Mouse (Mus musculus) MN1 (cell line): Measurements from ENCODE around the gene Slc7a11.
"Not testable (repeated sequence)": the region's sequence is repeated elsewhere in the genome, so short reads cannot be mapped to it uniquely, and the experiment has no call there.

Experiments
- DNase-seq: peaks from one replicate; pipeline ENCODE4 v3.0.0-alpha.2; 2016; ENCODE audit warnings: low spot score

Slc7a11 gene

DNA sequence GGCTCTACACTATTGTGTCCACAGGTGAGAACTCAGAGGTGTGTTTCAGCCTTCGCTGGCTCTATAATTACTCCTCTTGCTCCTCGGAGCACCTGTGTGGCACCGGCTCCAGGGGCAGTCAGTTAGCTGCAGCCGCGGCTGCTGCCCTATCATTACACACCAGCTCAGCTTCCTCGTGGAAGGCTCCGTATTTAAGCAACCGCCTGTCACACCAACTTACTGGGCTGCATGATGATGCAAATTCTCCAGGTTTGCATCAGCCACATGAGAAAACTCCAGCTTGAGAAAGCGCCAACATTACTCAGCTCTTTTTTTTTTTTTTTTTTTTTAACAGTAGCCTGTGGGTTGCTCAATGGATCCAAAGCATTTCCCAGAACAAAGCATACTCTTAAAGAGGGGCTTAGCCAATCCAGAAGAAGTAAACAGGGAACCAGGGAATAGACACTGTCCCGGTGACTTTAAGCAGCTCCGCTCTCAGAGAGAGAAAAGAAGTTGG, at the start of gene Slc7a11:
Gene Slc7a11, minus strand, starts transcription at position 194 of the 496 bp plus-strand sequence.
- DNase-seq: peak; percentile 88

DNA sequence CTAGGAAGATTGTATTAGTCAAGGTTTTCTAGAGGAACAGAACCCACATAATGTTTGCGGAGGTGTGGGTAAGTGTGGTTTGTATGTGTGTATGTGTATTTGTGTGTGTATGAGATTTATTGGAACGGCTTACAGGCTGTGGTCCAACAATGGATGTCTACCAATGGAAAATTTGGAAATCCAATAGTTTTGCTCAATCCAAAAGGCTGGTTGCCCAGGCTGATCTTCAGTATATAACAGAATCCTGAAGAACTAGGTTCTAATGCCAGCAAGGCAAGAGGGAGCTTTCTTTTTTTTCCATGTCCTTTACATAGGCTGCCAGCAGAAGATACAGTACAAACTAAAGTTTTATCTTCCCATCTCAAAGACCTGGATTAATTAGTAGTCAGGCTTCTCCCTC, 48.3 kb upstream of the Slc7a11 start:
- no peak for DNase-seq

DNA sequence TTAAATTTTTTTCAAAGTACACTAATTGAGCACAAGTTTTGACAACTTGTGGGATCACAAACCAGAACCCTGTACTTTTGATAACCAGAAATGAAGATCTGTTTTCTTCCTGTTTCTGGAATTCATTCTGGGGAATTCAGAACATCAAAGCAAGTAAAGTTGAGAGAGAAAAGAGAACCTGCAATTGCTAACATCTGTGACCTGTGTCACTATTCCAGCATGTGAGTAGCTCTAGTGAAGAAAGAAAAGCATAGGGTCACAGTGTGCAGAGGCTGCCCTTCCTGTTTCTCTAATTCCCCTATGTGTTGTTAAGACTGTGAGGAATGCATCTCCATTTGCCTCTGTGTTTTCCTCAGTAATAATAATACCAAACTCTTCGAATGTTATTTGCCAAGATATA, 40.7 kb upstream of the Slc7a11 start:
- no peak for DNase-seq

DNA sequence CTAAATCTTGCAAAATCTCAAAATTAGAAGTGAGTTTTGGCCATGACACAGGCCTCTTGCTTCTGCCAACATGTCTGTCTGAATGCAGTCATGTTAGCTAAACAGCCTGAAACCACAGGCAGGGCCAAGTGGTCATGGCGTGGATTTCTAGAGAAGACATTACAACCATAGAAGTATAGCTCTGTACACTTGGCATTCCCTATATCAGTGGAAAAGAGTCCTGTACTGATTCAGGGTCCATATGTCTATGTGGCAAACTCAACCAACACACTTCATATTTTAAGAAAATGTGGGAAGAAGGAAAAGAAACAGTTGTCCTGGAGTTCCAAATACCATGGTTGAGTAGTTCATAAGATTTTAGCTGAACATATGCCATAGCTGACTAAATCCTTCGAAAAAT, 18.8 kb upstream of the Slc7a11 start:
- no peak for DNase-seq

DNA sequence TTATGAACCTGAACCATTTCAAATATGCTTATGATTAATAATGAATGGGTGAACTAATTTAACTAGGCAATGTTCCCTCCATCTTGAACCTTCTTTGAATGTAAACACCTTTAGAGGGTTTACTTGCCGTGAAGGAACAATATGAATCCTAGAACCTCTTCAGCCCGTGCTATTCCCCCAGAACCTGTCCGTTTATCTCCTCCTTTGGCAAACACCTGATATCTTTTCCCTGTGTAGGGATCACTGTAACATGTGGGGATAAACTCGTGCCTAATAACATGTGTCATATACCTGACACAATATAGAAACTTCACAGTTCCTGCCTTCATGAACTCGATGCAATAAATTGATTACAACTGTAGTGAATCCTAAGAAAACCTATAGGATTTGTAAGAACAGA, 13.7 kb upstream of the Slc7a11 start:
- DNase-seq: no peak

DNA sequence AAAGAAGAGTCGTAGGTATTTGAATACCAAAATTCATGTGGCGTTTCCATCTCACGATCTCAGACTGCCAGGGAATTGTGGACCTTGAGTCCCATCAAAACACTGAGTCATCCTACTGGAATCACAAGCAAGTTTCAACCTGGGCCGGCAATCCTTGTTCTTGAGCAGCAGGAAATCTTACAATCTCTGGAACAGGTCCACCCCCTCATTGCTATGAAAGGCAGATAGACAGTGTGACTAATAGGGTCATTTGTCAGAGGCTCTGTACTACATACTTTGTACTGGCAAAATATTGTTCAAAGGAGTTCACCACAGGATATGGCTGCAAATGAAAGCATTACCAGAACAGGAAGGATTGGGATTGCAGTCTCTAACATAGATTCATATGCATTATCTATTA, 13.2 kb upstream of the Slc7a11 start:
- peak; percentile 37 for DNase-seq

DNA sequence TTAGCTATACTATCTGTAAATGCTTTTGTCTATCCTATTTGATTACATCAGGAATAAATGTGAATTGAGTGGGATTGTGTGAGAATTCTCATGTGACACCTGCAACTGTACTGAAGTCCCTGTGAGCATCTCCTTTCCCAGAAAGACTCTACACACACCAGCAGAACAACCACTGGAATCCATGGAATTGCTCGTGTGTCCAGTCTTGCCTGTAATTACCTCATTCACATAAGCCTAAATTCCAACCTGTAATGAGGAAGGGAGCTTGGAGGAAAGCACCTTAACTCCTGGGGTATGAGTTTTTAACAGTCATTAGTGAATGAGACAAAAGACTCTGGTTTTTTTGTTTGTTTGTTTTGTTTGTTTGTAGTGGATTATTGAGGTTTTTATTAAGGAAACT, 12.6 kb upstream of the Slc7a11 start:
- no peak for DNase-seq

DNA sequence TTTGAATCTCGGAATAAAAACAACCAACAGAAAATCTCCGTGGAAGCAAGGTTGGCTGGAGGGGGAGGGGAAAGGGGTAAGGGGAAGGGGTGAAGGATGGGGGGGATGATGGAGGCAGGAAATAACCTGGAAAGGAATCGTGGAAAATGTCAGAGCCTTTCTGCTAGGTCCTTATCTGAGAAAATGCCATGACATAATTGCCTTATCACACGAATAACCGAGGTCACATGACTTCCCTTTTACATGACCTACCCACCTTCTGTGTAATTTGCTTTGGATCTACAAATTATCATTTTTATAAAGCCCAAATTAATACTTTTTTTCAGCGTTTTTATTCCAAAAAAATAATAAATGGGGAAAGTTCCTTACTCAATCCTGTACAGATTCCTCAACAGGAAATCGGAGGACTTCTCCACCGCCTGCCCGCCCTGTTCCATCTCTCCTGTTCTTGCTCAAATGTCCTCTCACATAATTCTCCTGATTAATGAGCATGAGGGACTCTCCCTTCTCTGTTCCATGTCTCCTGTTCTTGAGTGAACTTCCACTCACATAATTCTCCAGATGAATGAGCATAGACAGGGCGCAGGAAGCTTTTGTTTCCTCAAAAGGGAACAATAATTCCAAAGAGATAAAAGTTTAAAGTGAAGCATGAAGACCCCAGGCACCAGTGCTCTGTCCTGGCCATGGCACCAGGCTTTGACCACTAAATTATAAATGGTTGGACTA, 1.8 kb upstream of the Slc7a11 start:
- DNase-seq: no peak

DNA sequence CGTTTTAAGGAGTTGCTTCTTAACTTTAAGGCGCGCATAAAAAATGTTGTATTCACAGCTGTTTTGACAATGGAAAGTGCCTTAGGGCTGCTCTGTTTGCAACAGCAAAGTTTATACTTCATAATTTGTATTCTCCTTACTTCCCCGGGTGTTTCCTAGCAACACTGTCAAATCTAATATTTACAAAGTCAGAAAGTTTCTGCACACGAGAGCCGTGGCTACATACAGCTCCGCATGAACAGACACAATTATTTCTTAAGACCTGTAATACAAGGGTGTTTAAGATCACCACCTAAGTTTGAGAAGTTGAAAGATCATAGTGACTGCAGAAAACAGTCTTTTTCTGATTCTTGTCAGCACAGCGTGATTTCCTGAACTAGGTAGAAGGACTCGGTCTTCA, 528 bp upstream of the Slc7a11 start:
- DNase-seq: peak; percentile 27

DNA sequence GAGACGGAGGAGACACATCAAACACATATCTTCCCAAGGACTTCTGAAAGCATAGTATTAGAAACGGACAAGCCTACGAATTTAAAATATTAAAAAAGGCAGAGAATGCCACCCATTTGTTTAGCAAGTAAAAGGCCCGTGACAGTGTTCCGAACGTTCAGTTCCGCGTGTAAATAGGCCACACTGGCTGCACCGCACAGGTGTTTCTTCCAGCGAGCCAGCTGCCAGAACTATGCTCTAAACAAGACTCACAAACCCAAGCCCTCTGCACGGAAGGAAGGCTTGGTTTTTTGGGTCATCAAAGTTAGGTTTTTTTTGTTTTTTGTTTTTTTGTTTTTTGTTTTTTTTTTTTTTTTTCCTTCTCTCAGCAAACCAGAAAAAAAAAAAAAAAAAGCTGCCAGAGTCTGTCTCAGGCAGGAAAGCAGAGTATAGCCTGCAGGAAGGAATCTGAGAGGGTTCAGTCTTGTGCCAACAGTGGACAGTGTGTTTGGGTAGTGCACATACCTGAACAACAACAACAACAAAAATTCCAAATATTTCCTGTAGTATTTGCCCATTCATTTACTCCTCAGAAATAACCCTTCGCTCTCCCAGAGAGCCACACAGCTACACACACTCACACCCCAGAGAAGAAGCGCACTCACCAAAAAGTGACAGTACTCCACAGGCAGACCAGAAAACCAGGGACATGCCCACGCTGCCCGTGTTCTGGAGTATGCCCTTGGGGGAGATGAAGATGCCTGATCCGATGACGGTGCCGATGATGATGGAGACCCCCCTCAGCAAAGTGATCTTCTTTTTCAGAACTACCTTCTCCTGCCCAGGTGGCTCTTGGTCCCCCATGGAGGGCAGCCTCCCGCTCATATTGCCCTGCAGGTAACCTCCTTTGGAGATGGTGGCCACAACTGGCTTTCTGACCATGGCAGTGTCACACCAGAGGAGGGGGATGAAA, 797 bp downstream of the Slc7a11 start:
- DNase-seq: peak; percentile 56

DNA sequence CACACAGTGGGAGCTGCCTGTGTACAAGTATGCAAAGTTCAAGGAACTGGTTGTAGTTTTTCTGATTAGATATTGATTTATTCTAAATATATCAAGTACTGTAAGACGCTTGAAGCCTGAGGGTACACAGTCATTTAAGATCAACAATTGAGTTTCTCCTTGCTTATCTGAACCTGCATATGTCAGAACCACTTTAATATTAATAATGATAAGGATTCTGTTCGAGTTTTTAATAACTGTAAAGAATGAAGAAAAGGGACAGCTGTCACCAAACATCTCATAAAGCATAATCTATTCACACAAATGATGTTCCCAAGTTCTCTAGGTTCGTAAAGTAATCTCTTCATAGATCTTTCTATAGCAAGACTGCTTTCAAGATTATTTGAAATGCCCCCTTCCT, 2.1 kb downstream of the Slc7a11 start:
- no peak for DNase-seq

DNA sequence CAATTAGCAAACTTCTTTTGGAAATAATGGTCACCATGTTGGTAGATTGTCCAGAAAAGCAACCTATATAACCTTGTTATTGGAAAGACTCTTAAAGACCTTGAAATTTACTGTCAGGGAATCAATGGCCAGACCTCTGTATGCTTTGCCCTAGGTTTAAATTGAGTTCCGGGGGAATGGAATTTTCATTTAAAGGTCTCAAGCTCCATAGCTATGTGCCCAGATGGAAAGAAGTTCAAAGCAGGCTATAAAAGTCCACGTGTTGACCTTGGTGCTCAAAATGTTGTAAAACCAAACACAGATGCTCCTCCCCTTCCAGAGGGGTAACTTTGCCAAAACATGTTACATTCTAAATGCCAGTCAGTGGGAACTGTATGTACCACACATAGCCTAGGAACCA, 3.0 kb downstream of the Slc7a11 start:
- DNase-seq: no peak

DNA sequence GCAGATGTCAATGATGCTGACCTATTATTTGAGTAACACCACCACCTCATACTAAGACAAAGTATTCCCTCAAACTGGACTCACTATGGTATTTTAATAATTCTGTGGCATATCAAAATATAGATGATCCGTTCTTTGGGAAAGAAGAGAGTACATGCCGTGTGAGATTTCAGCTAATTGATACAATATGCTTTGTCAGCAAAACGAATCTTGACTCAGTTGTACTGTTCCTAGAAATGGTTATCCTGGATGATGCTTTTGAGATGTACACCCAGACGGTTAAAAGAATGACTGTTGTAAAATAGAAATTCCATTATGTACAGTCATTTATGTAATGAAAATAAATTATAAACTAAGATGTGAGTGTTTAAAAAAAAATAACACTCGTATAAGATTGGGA, 4.0 kb downstream of the Slc7a11 start:
- DNase-seq: no peak

DNA sequence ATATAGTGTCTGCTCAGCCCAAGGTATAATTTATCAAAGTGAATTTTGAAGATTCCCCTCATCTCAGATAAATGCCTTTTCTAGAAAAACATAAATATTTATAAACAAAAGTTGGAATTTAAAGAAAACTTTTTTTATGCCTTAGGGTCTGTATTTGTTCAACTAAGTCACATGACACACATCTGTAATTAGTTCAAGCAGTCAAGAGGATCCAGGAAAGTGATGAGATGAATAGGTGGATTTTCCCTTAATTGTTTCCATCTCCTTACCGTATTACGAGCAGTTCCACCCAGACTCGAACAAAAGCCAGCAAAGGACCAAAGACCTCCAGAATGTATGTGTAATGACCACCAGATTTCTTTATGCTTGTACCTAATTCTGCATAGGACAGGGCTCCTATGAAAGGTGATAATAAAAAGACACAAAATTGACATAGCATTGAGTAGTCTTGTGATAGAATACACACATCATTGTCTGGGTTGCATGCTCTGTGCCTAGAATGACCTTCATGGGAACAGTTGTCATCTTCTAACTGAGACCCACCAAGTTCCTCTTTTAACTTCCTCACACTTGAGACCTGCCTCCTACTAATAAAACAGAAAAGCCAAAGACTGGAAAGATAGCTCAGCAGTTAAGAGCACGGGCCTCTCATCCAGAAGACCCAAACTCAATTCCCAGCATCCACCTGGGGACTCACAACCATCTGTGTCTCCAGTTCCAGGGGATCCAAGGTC, 4.7 kb downstream of the Slc7a11 start:
- no peak for DNase-seq

DNA sequence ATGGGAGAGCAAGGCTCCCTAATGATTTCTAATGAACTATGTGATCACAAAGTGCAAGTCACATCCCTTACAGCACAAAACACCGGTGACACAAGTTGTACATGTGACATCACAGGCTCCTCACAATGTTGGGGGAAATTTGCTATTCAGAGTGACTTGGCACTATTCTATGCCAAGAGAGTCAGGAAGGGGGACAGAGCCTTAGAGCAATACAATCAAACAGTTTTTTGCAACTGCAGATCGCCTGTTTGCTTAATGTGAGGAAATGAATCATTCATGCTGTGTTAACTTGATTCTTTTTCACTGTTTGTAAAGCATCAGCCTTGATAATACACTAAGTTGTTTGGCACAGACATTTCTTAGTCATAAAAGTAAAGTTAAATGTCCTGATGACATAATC, 5.3 kb downstream of the Slc7a11 start:
- peak; percentile 50 for DNase-seq

DNA sequence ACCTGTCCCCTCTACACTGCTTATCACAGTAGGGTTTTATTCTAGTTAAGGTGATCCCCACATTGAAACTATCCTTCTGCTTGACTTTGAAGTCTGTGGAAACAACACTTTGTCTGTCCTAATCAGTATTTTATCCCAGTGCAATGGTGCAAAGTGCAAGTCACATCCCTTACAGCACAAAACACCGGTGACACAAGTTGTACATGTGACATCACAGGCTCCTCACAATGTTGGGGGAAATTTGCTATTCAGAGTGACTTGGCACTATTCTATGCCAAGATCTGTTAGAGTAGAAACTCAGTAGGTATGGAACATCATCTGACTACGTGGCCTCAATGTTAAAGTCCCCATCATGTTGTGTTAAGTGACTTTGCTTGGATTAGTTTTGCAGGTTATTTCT, 7.0 kb downstream of the Slc7a11 start:
- not testable (repeated sequence) for DNase-seq

DNA sequence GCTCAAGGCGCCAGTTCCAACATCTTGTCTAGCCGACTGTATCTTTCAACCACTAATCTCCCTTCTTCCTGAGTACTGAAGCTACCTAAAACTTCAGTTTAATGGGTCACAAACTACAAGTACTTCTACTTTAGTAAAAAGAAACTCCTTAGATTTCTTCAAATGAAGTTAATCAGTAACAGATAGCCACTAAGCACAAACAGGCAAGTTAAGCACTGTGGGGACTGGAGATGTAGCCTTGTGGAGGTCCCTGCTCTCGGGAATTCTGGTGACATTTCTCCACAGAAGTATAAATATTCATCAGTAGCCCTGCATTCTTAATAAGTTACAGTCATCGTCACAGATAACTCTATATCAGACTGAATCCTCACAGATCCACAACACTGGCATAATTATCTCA, 9.6 kb downstream of the Slc7a11 start:
- no peak for DNase-seq

DNA sequence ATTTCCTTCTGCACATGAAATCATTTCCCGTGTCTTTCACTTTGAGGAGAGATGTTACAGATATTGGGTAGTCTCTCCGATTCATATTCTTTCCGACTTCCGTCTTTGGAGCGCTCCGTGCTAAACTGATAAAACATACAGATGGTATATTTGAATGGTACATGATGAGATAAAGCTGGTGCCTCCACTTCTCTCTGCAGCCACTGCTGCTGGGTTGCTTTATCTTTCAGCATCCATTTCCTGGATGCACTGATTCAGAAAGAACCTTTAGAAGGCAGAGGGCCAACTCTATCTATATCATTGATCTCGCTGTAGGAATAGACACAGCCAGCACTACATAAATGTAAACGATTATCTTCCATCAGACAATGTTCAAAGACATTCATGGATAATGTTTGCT, 12.6 kb downstream of the Slc7a11 start:
- no peak for DNase-seq

DNA sequence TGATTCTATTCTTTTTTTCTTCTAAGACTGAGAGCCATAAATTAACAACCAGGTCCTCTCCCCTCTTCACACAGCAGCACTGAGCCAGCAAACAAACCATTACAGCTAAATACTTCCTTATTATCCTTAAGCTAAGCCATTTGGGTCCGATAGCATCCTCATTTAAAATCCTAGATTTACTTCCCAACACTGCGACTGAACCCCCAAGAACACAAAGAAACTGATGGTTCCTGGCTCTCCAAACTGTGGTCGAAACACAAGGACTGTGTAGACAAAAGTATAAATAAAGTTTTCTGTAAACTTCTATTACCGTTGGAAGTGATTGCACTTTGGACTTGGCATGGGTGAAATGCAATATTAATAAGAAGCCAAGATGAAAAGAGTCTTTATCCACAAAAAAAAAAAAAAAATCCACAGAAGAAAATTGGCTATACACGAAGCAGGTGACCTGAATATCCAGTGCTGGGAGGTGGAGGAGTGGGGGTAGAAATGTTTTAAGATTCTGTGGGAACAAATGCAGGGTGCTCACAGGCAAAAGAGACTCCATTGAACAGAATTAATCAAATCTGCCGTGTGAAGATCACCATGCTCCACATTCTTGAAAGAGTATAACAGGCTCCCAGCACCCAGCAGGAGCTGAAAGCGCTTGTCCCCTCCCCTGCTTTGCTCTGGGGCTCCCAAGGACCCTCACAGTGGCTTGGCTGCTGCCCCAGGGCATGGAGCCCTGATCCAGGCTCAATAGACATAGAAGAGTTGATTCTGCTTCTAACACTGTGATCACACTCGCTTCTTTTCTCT, 21.7 kb downstream of the Slc7a11 start:
- DNase-seq: no peak

DNA sequence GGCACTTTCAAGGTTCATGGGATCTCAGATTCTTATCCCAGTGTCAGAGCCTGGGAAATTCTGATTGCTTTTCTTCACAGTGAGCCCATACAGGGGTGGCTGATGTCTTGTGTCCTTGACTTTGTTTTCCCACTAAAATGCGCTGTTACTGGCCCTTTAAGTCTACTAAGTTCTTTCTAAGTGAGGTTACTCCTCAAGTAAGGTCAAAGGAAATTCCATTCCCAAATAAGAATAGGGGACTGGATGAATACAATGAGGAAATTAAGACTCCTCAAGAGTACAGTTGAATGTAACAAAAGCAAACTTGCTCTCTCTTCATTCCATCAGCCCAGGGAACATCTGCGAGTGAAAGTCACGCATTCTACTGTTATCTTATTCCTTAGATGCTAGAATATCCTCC, 24.3 kb downstream of the Slc7a11 start:
- no peak for DNase-seq

DNA sequence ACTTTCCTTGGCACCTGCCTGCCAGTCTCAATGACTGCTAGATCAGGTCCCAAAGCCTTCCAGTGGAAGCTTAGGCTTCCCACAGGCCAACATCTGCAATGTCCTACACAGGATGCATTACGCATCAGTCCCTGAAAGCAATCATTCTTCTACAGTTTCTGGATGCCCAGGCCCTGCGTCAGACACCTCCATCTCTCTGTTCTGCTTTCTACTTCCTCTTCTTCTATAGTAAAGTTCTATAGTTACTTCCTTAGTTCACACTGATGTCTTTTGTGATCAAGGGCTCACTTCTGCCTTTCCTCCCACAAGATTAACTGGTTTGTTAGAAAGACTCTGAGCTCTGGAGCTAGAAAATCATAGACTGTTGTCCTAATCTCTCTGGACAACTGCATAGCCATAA, 36.6 kb downstream of the Slc7a11 start:
- DNase-seq: no peak

DNA sequence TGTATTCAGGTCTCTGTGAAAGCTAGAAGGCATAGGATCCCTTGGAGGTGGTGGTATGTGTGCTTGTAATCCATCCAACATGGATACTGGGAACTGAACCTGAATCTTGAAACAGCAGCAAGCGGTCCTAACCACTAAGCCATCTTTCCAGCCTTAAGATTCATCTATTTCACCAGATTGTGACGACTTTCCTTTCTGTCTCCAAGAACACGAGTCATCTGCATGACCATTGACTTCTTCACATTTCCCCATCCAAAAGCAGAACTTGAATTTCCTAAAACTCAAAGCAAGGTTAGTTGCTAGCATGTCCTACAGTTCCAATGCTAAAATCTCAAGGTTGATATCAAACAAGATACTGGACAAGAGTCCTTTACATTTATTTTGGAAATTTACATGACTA, 37.5 kb downstream of the Slc7a11 start:
- no peak for DNase-seq
